Comparison of ENCODE assay signal across 7 mouse cellular contexts in genomic region chrX:74392535-74393443, GRCm38 (mm10). TPM values are rescaled to one million over a fixed set of nuclear protein-coding genes. Genes with fewer than 3 reads are reported as not detected.
A peak's percentile ranks its signal among the peaks of the same experiment; 100 is the strongest.
DNase-seq lines count a peak whose midpoint lies in the region; ATAC-seq lines count a peak whose summit lies in the region.

Gene Fam3a (minus strand): TSS chrX:74393272.
Gene Ikbkg (plus strand): TSS chrX:74393290.

- H3K9me3 ChIP-seq in intestine, embryonic 14.5 days (ENCODE audit: control insufficient read depth, low read length) = no peaks in the 10 kb centered on the region
- no peaks in the 10 kb centered on the region; the same call in none of the 2 replicates for H3K9me3 ChIP-seq in midbrain, embryonic 10.5 days (replicated peaks)

- intact Hi-C loops in gastrocnemius, postnatal 14 days (cut with DNase I; ENCODE audit: low total_unique reads) = no loop called here
- intact Hi-C loops in left cerebral cortex, postnatal 25 days (cut with DNase I) = loop anchor here (1.0 to 5.0 kb wide), 2 partner anchors 39 to 145 kb away; partner anchors contain the start of genes Flna and Lage3

- H3K27ac ChIP-seq in intestine, embryonic 14.5 days (ENCODE audit: low read depth) = peak within 1 kb of the TSS; percentile 83
- peak within 1 kb of the TSS; percentile 93 for H3K27ac ChIP-seq in midbrain, embryonic 10.5 days (replicated peaks)

- 19% methylated on average over 30 of the region's 30 CpGs for WGBS in intestine, embryonic 14.5 days
- WGBS in midbrain, embryonic 10.5 days = 20% methylated on average over 30 of the region's 30 CpGs

- peak within 1 kb of the TSS; percentile 48 for H3K4me3 ChIP-seq in intestine, embryonic 14.5 days (ENCODE audit: low read depth, low read length)
- peak within 1 kb of the TSS; percentile 63 for H3K4me3 ChIP-seq in midbrain, embryonic 10.5 days

- H3K27me3 ChIP-seq in intestine, embryonic 14.5 days (replicated peaks; ENCODE audit: control insufficient read depth, insufficient read depth, low read length) = no peaks in the 10 kb centered on the region
- H3K27me3 ChIP-seq in midbrain, embryonic 10.5 days (ENCODE audit: low read depth, poor library complexity, severe bottlenecking) = no peaks in the 10 kb centered on the region

- no peaks in the 10 kb centered on the region for H3K4me1 ChIP-seq in intestine, embryonic 14.5 days (replicated peaks; ENCODE audit: control insufficient read depth, insufficient read depth, low read length)
- peaks cover 11% of the 10 kb centered on the region; the same call in 1 of the 2 replicates for H3K4me1 ChIP-seq in midbrain, embryonic 10.5 days

- peaks cover 4% of the 10 kb centered on the region; the same call in 1 of the 2 replicates for H3K36me3 ChIP-seq in intestine, embryonic 14.5 days (ENCODE audit: control insufficient read depth, insufficient read depth, low read length)
- H3K36me3 ChIP-seq in midbrain, embryonic 10.5 days = 0 out of 2 replicates have a peak, but pooled peaks cover under 1% of the 10 kb centered on the region

- H3K9ac ChIP-seq in intestine, embryonic 14.5 days (ENCODE audit: low read length) = peak within 1 kb of the TSS; percentile 74

- H3K4me2 ChIP-seq in intestine, embryonic 14.5 days (ENCODE audit: low read length) = peak within 1 kb of the TSS; percentile 61

- peak; percentile 89 to 91 for DNase-seq in adrenal gland, adult (ENCODE audit: inconsistent age in 2 of 2, low spot score in 1 of 2)
- peak; percentile 86 for DNase-seq in embryo, embryonic 10.5 days (ENCODE audit: low spot score)
- peak; percentile 80 for DNase-seq in gastrocnemius, postnatal 14 days
- peak; percentile 85 for DNase-seq in intestine, embryonic 14.5 days (ENCODE audit: low spot score)
- peak; percentile 74 to 92 for DNase-seq in left cerebral cortex, postnatal 25 days (ENCODE audit: low spot score in 2 of 2)
- DNase-seq in midbrain, embryonic 10.5 days (ENCODE audit: low spot score) = peak; percentile 82
- DNase-seq in right cerebral cortex, postnatal 4 days = peak; percentile 66

- peak; percentile 100 for ATAC-seq in intestine, embryonic 14.5 days (replicated peaks; ENCODE audit: low FRiP score, low TSS enrichment, low read depth)

RNA-seq across cellular contexts. Expression of gene Fam3a, which starts in this region (rescaled TPM):
- total RNA-seq in gastrocnemius, postnatal 14 days (2021) = 10 to 100 TPM; 14.1 to 17.7 TPM
- polyA plus RNA-seq in intestine, embryonic 14.5 days (2014; fragmentation: Nextera tagmentation; extraction: Ambion mirVana) = 35.6 and 36.7 TPM in 2 replicates
- 10 to 100 TPM; 17.4 to 19.3 TPM for total RNA-seq in left cerebral cortex, postnatal 25 days (2021)
- polyA plus RNA-seq in midbrain, embryonic 10.5 days (2016; fragmentation: Nextera tagmentation; extraction: Ambion mirVana) = 27.0 and 31.3 TPM in 2 replicates

RNA-seq across cellular contexts. Expression of gene Ikbkg, which starts in this region (rescaled TPM):
- 10 to 100 TPM; 21.9 to 23.5 TPM for total RNA-seq in gastrocnemius, postnatal 14 days (2021)
- polyA plus RNA-seq in intestine, embryonic 14.5 days (2014; fragmentation: Nextera tagmentation; extraction: Ambion mirVana) = 20.2 TPM in 2 replicates
- 10 to 100 TPM; 50.0 to 51.5 TPM for total RNA-seq in left cerebral cortex, postnatal 25 days (2021)
- 20.9 and 23.3 TPM in 2 replicates for polyA plus RNA-seq in midbrain, embryonic 10.5 days (2016; fragmentation: Nextera tagmentation; extraction: Ambion mirVana)

Comparison
In these comparisons a context has a peak if more than half of its experiments do, and no peak if none do; other contexts are left out.
1. Peak in every context shown above with its lines: DNase-seq, ATAC-seq, H3K4me3 ChIP-seq and H3K27ac ChIP-seq.